Mouse (Mus musculus) testis, adult 2 months (tissue): ENCODE results near the gene Slc31a1.

ENCODE experiments used
- CTCF ChIP-seq: fragments of 200-500 bp; IDR thresholded peaks from 2 replicates; pipeline ENCODE4 v1.5.1; 2012; ENCODE audit warnings: low read depth, mild to moderate bottlenecking, inconsistent platforms, low read length, moderate library complexity; ENCODE audit not compliant: control insufficient read depth, insufficient read depth, insufficient replicate concordance
- POLR2A ChIP-seq: fragments of 200-500 bp; IDR thresholded peaks from 2 replicates; pipeline ENCODE4 v1.6.1; 2012; ENCODE audit warnings: low read depth, mild to moderate bottlenecking, inconsistent platforms, low read length, moderate library complexity; ENCODE audit not compliant: control insufficient read depth

GRCm38 (mm10) chr4:62419091-62419490 lies 58.6 kb downstream of the Slc31a1 start:
- TF ChIP-seq CTCF (no peak), POLR2A (no peak)
